Mouse (Mus musculus): ENCODE measurements around the gene Gon7.

- no peak for TF ChIP-seq POLR2A (IDR thresholded peaks at IDR 0.05; ENCODE audit: low read depth, low read length)
- TF ChIP-seq CTCF (IDR thresholded peaks at IDR 0.05; ENCODE audit: extremely low read depth, insufficient read length, insufficient replicate concordance, low read depth, low read length), result peak; percentile 49; the same call in 1 of the 2 replicates
These were observed 49.4 kb downstream of the Gon7 start for GRCm38 (mm10) chr12:102708220-102708619.
